Comparison of ENCODE assay signal across 15 mouse cellular contexts in genomic region chr15:27942148-27942847, GRCm38 (mm10).
DNase-seq lines count a peak whose midpoint lies in the region; ATAC-seq lines count a peak whose summit lies in the region.
"Had no signal": no experiment of that assay in that cellular context is flagged by ENCODE, and none has a peak within 500 bp of the region (broad histone marks: within the 10 kb centered on the region; RNA-seq: fewer than 3 reads in every experiment).

No protein-coding gene starts in this region.

- no peak for ATAC-seq in heart, embryonic 13.5 days (ENCODE audit: extremely low read depth, insufficient number of reproducible peaks, low FRiP score, low TSS enrichment)
- ATAC-seq: lung, postnatal 0 days had no signal

- intact Hi-C loops in heart, postnatal 25 days (cut with DNase I) = no loop called here

- H3K4me1 ChIP-seq in heart, embryonic 13.5 days = peaks cover 88% of the 10 kb centered on the region

- H3K4me2 ChIP-seq in heart, embryonic 13.5 days = 0 out of 2 replicates have a peak overlapping the region, but pooled peaks have one; percentile 23
- H3K4me2 ChIP-seq: neural tube, embryonic 13.5 days had no signal

- 59% methylated on average over 11 of the region's 11 CpGs for WGBS in heart, embryonic 13.5 days

- H3K27me3 ChIP-seq in heart, embryonic 13.5 days (replicated peaks) = no peaks in the 10 kb centered on the region
- H3K27me3 ChIP-seq: neural tube, embryonic 13.5 days had no signal

- H3K9ac ChIP-seq in heart, embryonic 13.5 days = 0 out of 2 replicates have a peak overlapping the region, but pooled peaks have one; percentile 19
- H3K9ac ChIP-seq: neural tube, embryonic 13.5 days had no signal

- H3K27ac ChIP-seq in heart, embryonic 13.5 days (replicated peaks) = peak overlapping the region; percentile 81
- H3K27ac ChIP-seq: neural tube, embryonic 13.5 days had no signal

- no peak overlapping the region for H3K4me3 ChIP-seq in heart, embryonic 13.5 days
- H3K4me3 ChIP-seq: erythroblast, embryonic 14.5 days; neural tube, embryonic 13.5 days had no signal

- DNase-seq in adrenal gland, adult 2 months = peak; percentile 57
- no peak for DNase-seq in adrenal gland, adult 18-20 months (ENCODE audit: low spot score in 2 of 2)
- peak; percentile 58 to 62 for DNase-seq in heart, adult 18-20 months
- DNase-seq in heart, postnatal 25 days (ENCODE audit: low spot score) = no peak
- peak; percentile 77 for DNase-seq in Muller cell, postnatal 12 days (ENCODE audit: inconsistent ontology term)
- no peak for DNase-seq in layer of hippocampus, adult 18-20 months (ENCODE audit: low spot score in 2 of 2)
- DNase-seq in urinary bladder, adult 18-20 months (ENCODE audit: low spot score in 2 of 2) = no peak
- DNase-seq: kidney, postnatal 10 days; layer of hippocampus, postnatal 36 days; midbrain, embryonic 14.5 days had no signal

- H3K36me3 ChIP-seq in heart, embryonic 13.5 days = no peaks in the 10 kb centered on the region
- H3K36me3 ChIP-seq: G1E; neural tube, embryonic 13.5 days had no signal

- no peaks in the 10 kb centered on the region for H3K9me3 ChIP-seq in heart, embryonic 13.5 days
- H3K9me3 ChIP-seq: neural tube, embryonic 13.5 days had no signal

Comparison
In these comparisons a context has a peak if more than half of its experiments do, and no peak if none do; other contexts are left out.
1. DNase-seq: peak in adrenal gland, adult 2 months (single experiment), heart, adult 18-20 months (2 of 2) and Muller cell, postnatal 12 days (single experiment); none in adrenal gland, adult 18-20 months (0 of 2), heart, postnatal 25 days (single experiment), layer of hippocampus, adult 18-20 months (0 of 2) and urinary bladder, adult 18-20 months (0 of 2).